Mouse (Mus musculus): ENCODE measurements around the gene Prkce.

The Prkce gene

DNA sequence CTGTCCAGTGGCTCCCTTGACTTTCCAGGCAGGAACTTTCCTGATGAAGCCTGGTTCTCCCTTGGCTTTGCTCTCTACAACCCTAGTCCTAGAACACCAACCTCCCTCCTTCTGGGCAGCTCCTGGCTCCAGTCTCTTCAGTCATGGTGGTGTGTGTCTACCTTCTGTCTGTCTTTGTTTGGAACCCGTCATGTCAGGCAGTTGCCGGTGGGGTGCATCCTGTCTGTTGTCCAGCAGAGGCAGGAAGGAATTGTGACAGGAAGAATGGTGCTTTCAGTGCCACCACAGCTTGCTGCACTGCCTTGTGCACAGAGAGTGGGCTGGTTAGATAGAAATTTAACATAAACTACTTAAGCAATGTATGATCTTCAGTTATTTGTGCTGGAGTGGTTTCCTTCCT lies 16.2 kb downstream of the Prkce start:
- DNase-seq = no peak

DNA sequence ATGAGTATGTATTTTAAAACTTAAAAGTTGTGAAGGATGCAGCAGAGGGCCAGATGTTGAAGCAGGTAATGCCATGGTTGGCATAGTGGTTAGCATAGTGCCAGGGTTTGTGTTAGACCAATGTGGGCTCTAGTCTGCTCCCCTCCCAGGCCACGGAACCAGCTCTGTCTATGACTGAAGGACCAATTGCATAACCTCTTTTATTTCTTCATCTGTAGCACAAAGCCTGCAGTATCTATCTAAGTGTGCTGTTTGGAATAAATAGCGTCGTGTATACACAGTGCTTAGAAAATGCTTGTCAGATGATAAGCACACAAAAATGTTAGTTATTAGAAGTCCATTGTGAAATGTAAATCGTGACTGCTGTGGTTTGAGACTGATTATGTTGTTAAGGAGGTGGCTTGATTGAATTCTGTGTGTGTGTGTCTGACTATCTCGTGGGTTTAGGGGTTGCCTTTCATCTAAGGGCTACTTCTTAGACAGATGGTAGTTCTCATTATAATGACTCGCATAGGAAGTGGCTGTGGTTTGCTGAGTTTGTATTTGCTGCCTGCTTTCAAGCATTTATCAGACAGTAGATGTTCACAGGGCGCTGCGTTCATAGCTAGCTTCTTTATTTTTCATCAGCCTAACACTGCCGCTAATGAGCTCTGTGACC lies 17.1 kb downstream of the Prkce start:
- DNase-seq = no peak

DNA sequence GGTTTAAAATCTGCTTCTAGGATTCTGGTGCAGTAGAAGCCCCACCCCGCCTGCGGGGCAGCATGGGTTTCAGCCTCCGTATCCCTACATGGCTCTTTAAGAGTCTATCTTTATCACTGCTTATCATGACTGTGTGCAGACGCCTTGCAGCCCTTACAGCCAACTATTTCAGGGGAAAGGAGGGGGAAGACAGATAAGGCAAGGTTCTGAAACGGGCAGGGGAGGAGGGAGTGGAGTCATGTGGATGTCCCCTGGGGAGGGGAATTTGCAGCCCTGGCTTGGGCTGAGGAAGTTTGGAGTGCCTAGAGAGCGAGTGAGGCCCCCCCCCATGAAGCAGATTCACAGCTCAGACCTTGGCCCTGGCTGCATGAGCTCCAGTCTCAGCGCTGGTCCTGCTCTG lies 18.0 kb downstream of the Prkce start:
- peak; percentile 40 to 48 for DNase-seq

DNA sequence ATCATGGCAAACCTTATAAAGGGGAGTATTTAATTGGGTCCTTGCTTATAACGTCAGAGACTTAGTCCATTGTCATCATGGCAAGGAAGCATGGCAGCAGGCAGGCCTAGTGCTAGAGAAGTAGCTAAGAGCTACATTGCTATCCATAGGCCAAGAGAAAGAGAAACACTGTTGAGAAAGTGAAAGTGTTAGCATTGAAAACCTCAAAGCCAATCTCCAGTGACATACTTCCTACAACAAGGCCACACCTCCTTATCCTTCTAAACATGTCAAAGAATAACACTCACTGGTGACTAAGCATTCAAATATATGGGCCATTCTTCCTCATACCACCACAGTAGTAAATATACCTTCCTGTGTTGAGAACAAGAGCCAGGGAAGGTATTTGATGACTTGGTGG lies 20.2 kb downstream of the Prkce start:
- DNase-seq = no peak

DNA sequence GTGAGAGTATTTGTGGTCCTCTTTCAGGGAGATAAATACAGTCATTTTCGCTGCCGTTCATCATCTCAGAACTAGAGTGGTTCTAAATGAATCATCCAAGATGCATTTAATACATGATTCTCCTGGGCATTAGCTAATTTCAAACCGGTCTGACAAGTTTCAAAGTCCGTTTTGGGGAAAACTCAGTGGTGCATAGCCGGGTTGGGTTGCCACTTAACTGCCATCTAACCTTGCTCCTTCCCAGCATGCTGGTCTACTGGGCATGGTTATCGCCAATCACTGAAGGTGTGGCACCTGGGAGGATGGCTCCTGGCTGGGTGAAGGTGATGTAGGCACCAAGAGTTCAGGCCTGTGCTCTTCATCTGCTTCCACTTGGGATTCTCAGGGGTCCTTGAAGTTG lies 26.4 kb downstream of the Prkce start:
- peak in 1 of 2 experiments; percentile 52 for DNase-seq

DNA sequence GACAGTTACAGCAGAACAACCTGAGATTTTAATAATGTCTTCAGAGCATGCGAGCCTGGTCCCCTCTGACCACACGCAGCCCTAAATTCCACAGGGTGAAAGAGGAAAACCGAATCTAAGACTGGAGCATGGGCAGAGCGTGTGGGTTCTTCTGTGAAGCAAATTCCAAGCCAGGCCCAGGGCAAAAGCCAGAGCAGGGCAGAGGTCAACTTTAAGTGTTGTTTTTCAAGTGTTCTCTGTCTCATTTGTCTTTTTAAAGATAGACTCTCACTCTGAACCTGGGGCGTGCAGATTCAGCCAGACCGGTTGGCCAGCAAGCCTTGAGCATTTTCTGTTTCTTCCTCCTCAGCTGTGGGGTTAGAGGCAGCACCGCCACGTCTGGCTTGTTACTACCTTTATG lies 27.3 kb downstream of the Prkce start:
- no peak for DNase-seq

DNA sequence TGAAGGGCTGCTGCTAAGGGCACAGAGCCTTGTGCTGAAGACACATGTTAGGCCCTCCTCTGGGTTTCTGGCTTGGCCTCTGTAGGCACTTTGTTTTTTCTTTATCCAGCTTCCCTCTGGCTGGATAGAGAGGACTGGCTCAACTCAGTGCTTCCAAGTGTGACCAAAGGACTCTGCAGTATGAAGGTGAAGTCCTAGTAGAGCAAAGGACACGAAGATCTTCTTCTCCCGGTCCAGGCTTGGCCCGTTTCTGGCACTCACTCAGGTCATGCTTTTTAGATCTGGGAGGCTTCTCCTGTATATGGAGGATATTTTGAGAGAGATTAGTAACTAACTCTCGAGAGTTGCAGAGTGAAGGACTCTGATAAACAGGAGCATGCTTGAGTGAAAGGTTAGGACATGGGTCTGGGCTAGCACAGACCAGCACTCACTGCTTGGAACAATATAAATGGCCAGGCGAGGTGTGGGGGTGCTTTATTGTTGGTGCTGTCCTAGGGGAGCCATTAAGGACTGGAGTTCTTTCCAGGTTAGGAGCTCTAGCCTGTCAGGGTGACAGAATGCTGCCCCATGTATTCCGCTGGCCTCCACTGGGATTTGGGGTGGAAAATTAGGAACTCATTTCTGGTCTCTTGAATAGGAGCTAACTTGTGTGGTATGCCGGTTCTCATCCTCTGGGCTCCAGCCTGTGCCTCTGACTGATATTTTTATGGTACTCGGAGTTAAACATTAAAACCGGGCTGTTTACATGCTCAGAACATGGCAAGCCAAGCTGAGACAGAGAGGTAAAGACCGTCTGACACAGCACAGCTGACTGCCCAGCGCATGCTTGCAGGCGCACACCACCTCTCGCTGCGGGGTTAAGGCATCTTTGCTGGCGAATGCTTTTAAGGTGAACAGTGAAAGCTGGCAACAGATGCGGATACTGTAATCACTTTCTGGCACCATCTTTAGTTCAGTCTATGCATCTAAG lies 31.2 kb downstream of the Prkce start:
- peak in 1 of 2 experiments; percentile 42 for DNase-seq

DNA sequence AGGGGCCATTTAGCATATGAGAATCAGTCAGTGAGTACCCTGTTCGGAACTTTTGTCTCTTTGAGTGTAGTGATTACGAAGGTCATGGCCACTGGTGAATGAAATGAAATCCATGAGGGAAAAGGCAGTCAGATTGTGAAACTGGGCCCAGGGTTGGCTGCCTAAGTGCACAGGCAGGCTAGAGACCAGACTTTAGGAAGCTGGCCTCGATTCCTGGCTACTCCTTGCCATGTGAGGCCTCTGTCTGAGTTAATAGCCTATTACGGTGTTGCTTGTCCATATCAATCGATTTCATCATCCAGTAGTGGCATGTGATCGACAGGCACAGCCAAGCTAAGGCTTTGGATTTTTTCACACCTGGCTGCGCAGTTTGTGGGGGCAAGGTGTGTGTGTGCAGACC lies 34.4 kb downstream of the Prkce start:
- no peak for DNase-seq

DNA sequence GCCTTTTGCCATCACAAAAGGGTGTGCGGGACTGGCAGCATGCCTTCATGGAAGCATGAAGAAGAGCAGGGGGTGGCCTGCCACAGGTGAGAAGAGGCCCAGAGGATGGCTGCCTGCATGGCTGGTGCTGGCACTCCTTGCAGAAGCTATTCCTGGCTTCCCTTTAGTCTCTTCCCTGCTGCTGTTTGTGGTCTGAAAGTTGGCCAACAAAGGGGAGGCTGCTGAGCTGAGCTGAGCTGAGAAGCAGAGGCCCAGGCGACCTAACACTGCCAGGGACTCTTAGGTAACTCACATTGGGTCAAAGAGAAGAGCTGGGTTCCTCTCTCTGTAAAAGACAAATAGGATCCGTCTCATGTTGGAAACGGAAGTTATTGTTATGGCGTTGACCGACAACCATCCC lies 35.4 kb downstream of the Prkce start:
- no peak for DNase-seq

DNA sequence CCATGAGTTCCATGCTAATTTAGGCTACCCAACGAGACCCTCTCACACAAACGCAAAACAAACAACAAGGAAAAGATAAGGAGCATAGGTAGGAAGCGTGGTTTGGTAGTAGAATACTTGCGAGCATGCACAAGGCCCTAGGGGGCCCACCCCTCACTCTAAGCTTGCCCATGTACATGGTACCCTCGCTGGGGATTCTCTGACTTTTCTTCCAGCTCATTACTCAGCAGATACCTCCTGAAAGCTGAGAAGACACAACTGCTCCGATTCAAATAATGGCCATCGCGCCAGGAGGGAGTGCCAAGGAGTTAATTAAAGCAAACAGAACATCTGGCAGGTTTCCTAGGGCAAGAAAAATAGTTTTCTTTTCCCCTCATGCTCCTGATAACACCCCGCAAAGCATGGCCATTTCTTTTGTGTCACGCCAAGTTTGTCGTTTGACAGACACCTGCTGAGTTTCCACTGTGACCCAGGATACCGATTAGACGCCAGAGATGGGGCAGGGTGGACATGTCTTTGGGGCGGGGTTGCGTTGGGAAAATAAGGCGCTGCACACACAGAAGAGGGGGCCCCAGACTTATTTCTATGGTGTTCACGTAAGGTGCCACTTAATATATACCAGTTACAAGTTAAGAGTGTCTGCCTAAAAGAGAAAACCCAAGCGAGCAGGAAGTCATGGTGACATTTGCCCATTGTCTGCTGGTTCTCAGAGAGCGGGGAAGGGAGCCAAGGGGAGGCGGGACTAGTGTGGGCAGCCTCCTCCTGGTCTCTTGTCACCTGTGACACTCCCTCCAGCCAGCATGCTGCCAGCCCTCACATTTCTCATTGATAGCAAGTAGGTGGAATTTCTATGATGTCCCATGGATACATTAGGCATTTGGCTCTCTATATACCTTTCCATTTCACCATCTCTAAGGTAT lies 36.2 kb downstream of the Prkce start:
- peak; percentile 30 to 55 for DNase-seq

DNA sequence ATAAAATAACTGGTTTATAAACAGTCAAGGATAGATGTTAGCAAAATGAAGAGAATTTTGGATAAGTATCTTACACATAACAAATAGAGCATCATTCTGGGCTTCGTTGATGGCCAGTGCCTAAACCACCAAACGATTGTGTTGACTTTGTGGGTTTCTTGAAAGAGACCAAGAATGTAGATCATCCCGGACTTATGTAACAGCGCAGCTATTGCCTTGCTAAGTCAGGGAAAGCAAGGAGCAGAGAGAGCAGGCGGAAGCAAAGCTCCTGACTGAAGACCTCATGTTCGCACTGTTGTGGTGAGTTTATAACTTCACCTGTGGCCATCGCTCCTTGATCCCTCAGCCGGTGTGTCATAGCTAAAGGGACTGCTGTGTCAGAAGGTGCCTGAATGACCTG lies 38.7 kb downstream of the Prkce start:
- no peak for DNase-seq

DNA sequence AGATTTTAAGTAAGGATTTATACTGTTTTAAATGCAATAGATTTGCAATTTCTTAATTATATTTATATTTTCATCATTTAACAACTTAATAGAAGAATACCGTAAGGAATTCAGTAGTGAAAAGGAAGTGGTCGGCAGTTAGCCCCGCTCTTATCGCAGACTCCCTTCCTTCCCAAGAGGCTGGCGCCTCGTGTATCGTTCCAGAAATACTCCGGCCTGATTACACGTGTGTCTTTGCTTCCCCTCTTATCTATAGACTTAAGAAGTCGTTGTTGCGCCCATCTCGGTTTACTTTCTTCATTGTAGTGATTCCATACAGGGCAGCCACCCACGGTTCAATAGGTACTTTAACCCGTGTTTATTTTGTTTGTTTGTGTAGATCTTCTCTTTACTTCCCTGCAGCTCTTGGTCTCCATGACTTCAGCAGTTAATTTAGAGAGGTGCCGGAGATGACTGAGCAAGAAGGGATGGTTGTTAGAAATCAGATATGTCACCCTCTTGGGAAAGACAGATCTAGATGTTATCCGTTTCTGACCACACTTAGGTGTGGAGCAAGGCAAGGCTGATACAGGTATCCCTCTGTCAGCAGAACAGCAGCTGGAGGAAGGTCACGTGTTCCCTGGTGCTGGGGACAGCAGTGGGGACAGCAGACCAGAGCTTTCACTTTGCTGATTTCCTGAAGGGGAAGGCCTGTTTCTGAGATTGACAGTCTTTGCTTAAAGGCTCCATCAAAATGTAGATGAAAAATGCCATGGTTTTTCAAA lies 40.7 kb downstream of the Prkce start:
- DNase-seq = no peak

DNA sequence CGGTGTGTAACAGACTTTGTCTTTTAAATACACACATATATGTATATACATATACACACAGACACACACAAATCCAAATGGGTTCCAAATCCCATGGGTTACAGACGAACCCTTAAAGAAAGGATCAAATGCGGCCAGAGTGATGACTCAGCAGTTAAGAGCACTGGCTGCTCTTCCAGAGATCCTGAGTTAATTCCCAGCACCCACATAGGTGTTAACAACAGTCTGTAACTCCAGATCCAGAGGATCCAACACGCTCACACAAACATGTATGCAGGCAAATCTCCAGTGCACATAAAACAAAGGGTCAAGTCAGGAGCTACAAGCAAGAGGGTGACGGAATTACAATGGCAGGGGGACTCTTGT lies 41.2 kb downstream of the Prkce start:
- DNase-seq = no peak

DNA sequence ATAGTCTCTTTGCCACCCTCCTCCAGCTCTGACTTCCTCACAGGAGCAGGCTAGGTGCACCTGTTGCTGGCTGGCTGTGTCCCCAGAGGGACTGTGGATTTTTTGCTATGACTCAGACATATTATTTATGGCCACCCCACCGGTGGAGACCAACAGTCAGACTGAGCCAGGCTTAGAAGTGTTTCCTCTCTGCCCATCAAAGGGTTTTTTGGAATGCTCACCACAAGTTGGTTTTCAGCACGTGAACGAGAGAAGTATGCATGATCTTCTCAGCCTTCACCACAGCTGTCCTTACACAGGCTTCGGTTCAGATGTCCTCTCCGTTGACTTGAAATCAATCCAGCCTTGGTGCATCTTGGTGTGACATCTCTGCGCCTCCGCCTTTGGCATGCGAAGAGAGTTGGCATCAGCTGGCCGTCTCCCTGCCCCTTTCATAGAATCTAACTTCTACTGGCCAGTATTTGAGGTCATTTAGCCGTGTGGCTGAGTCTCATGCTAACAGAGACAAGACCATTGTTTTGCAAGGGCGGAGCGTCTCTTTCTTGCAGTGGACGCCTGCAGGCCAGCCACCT lies 42.2 kb downstream of the Prkce start:
- no peak for DNase-seq

DNA sequence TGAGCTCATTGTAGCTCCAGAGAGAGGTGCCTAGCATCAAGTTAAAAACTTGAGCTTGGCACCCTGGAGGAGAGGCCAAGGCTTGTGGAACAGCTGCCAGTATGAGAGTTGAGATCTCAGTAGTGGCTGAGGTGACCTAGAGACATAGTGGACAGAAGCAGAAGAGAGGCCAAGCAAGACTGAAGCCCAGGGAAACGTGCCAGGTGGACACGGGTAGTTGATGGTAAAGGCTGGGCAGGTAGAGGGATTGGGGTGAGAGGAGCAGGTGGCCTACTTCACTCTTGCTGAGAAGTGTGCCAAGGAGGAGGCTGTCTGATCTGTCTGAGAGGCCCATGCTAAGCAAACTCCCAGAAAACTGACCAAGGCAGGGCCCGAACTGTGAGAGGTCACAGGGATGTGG lies 44.6 kb downstream of the Prkce start:
- DNase-seq = no peak

DNA sequence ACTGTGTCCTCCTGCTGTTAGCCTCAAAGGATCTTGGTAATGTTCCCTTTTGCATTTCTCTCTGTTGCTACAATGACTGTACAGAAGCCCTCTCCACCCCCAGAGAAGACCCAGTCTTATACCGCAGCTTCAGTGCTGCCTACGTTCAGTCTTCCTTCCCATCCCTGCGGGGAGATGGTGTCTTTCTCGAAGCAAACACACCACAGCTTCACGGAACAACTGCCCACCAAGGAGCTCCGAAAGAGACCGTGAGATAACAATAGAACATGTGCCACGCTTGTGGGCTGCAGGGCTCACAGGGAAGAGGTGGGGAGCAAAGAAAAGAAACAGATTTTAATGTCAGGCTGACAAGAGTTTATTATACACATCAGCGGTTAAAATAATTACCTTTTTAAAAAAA lies 46.7 kb downstream of the Prkce start:
- no peak for DNase-seq

DNA sequence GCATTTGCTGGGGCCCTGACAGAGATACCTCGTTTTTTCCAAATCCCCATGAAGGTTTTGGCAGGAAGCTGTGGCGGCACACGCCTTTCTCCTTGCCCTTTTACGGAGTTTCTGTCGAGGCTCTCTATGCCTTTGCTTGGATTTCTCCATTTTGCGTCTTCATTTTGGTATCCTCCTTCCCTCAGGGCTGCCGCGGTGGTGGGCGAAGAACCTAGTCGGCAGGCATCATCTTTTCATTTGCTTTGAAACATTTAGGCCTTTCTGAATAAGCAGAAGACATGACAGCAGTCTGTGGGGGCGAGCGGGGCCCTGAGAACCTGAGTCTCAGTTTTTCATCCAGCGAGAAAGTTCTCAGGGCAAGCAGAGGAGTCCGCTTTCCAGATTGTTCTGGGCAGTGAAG lies 47.2 kb downstream of the Prkce start:
- DNase-seq = no peak

DNA sequence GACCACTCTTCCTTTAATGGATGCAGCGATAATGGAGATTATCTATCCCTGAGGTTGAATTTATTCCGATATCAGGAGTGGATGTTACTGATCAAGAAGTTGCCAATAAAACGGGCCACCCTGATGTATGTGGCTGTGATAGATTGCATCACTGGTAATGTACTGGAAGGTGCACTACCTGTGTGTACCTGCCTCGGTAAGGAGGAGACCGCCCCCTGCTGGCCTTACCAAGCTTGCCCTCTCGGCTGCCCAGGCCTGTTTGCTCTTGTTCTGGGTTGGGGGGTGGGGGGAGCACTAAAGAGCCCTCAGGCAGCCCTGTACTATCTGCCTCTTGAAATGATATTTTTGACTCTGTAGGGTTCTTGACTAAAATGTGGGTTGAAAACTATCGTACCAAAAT lies 48.2 kb downstream of the Prkce start:
- peak; percentile 71 to 75 for DNase-seq

DNA sequence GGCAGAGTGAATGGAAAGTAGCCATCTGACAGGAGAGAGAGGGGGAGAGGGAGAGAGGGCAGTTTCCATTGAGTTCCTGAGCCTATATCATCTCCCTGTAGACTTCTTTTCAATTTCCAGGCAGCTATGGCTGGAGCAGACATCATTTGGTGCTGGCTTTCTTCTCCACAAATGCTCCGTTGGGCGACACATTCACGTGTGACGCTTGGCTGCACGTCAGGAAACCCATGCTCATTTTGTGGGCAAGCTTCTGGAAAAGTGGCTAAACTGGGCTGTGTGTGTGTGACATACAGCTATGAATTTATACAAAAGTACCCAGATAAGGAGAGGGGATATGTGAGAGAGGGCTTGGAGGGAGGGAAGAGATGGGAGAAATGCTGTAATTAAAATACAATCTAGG lies 49.9 kb downstream of the Prkce start:
- DNase-seq = no peak

DNA sequence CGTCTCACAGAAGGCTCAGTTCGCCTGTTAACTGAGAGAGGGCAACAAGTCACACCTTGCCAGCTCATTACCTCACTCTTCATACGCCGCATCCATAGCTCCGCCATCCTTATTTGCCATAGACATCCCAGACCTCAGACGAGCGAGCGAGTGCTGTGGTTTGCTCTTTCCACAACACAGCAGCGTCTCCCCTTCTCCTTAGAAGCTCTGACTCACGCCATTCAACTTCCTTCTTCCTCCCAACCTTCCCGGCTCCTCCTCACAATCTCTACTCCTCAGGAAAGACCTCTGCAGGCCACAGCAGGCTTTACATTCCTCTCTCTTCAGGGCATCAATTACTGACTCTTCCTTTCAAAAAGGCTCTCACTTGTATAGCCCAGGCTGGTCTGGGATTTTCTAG lies 51.0 kb downstream of the Prkce start:
- no peak for DNase-seq

DNA sequence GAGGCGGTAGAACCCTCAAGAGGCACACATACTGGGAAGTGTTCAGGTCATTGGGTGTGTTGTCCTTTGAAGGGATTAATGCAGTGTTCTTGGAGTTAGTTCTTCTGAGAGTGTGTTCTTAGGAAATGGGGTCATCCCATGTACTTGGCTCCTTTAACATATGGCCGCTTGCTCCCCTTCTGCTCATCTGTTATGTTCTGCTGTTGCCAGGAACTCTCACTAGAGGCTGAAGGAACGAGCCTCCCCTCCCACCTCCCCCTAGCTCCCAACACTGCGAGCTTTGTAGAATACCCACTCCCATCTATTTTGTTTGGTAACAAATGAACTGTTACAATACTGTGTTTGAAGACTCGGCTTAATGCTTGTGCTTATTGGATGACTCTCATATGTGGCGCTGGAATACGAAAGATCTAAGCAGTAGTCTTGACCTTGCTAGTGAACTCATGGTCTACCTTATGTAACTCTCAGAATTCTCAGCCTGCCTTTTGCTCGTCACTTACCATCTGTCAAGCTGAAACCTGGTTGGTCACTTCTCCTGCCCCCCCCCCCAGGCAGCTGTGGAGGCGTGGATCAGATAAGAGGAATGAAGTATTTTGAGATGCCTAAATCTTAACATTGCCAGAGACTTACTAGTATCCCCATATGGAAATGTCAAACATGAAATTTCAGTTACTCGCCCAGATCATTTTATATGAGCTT lies 58.1 kb downstream of the Prkce start:
- DNase-seq = no peak

DNA sequence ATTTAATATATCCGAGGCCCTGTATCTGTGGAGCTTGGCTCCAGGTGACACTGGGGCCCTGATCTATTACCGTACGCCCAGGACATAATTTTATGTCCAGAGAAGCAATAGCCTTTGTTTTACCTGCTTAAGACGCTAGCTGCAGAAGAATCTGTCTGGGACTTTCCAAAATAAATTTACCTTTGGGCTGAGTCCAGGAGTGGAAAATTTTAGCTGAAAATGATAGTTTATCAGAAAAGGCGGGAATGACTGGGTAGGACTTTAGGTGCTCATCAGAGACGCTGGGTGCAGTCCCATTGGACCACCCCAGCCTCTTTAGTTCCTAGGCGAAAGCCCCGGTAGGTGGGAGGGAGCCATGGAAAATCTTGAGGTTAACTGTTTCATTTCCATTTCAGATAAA lies 58.6 kb downstream of the Prkce start:
- no peak for DNase-seq
